Comparison of ENCODE assay signal across 11 mouse cellular contexts in genomic region chr16:51915034-51915928, GRCm38 (mm10).
DNase-seq lines count a peak whose midpoint lies in the region; ATAC-seq lines count a peak whose summit lies in the region.
"Had no signal": no experiment of that assay in that cellular context is flagged by ENCODE, and none has a peak within 500 bp of the region (broad histone marks: within the 10 kb centered on the region; RNA-seq: fewer than 3 reads in every experiment).

No protein-coding gene starts in this region.

- 0 out of 2 replicates have a peak, but pooled peaks have one; percentile 13 for ATAC-seq in frontal cortex, adult (ENCODE audit: low TSS enrichment)
- peak; percentile 71 for ATAC-seq in forebrain, embryonic 12.5 days (ENCODE audit: low FRiP score)
- peak; percentile 63; the same call in 1 of the 2 replicates for ATAC-seq in neural tube, embryonic 13.5 days (ENCODE audit: low read depth)

- H3K27me3 ChIP-seq in forebrain, embryonic 12.5 days: no peaks in the 10 kb centered on the region
- H3K27me3 ChIP-seq in limb, embryonic 10.5 days (ENCODE audit: low read depth, poor library complexity, severe bottlenecking): no peaks in the 10 kb centered on the region
- H3K27me3 ChIP-seq in neural tube, embryonic 13.5 days: no peaks in the 10 kb centered on the region

- WGBS in forebrain, embryonic 12.5 days: 54% methylated on average over 17 of the region's 17 CpGs
- 53% methylated on average over 17 of the region's 17 CpGs for WGBS in limb, embryonic 10.5 days
- 44% methylated on average over 17 of the region's 17 CpGs for WGBS in neural tube, embryonic 13.5 days

- DNase-seq in frontal cortex, postnatal 36 days (ENCODE audit: low spot score in 2 of 2): no peak
- peak; percentile 38 for DNase-seq in limb, embryonic 10.5 days (ENCODE audit: low spot score)
- no peak for DNase-seq in testis, postnatal 14 days (ENCODE audit: low spot score)
- DNase-seq in testis, postnatal 10 days (ENCODE audit: low spot score): no peak
- no peak for DNase-seq in heart, adult 11 months
- DNase-seq: heart, postnatal 14 days had no signal

- H3K4me1 ChIP-seq in forebrain, embryonic 12.5 days: peaks cover 18% of the 10 kb centered on the region
- peaks cover 17% of the 10 kb centered on the region for H3K4me1 ChIP-seq in limb, embryonic 10.5 days
- H3K4me1 ChIP-seq in neural tube, embryonic 13.5 days (replicated peaks): peaks cover 21% of the 10 kb centered on the region

- no peak overlapping the region for H3K4me3 ChIP-seq in forebrain, embryonic 12.5 days (replicated peaks)
- H3K4me3 ChIP-seq in limb, embryonic 10.5 days: no peak overlapping the region
- no peak overlapping the region for H3K4me3 ChIP-seq in neural tube, embryonic 13.5 days

- H3K4me2 ChIP-seq in forebrain, embryonic 12.5 days: peak overlapping the region; percentile 6; the same call in 1 of the 2 replicates
- no peak overlapping the region for H3K4me2 ChIP-seq in neural tube, embryonic 13.5 days

- H3K9me3 ChIP-seq in forebrain, embryonic 12.5 days: no peaks in the 10 kb centered on the region
- H3K9me3 ChIP-seq in limb, embryonic 10.5 days (replicated peaks): no peaks in the 10 kb centered on the region
- no peaks in the 10 kb centered on the region for H3K9me3 ChIP-seq in neural tube, embryonic 13.5 days

- no peak overlapping the region for H3K9ac ChIP-seq in forebrain, embryonic 12.5 days
- peak overlapping the region; percentile 26; the same call in 1 of the 2 replicates for H3K9ac ChIP-seq in neural tube, embryonic 13.5 days
- H3K9ac ChIP-seq: lung, embryonic 14.5 days had no signal

- H3K36me3 ChIP-seq in forebrain, embryonic 12.5 days (replicated peaks): no peaks in the 10 kb centered on the region
- H3K36me3 ChIP-seq in limb, embryonic 10.5 days: no peaks in the 10 kb centered on the region
- no peaks in the 10 kb centered on the region for H3K36me3 ChIP-seq in neural tube, embryonic 13.5 days

- 0 out of 2 replicates have a peak overlapping the region, but pooled peaks have one; percentile 13 for H3K27ac ChIP-seq in forebrain, embryonic 12.5 days
- H3K27ac ChIP-seq in limb, embryonic 10.5 days: peak overlapping the region; percentile 3; the same call in 1 of the 2 replicates
- H3K27ac ChIP-seq in neural tube, embryonic 13.5 days (replicated peaks): peak overlapping the region; percentile 61
- H3K27ac ChIP-seq: kidney, postnatal 0 days had no signal

Comparison
In these comparisons a context has a peak if more than half of its experiments do, and no peak if none do; other contexts are left out.
1. ATAC-seq: peak in every context shown above with its lines; median percentile 71 in forebrain, embryonic 12.5 days; 63 in neural tube, embryonic 13.5 days; 13 in frontal cortex, adult.
2. H3K27ac ChIP-seq: peak in every context shown above with its lines; median percentile 61 in neural tube, embryonic 13.5 days; 13 in forebrain, embryonic 12.5 days; 3 in limb, embryonic 10.5 days.